Mouse (Mus musculus): ENCODE data around the gene Mphosph10. TPM values are rescaled to one million over a fixed set of nuclear protein-coding genes. Genes with fewer than 3 reads are reported as not detected.

Mphosph10 gene
- total and polyA plus RNA-seq, 2 experiments: 0.61 to 4.8 TPM

- WGBS: 5% methylated on average over 18 of the region's 18 CpGs
- H3K27ac ChIP-seq (replicated peaks; ENCODE audit: insufficient read depth, low read depth, low read length): peak overlapping the region; percentile 73
- H3K4me1 ChIP-seq (ENCODE audit: control insufficient read depth, insufficient read depth, low read length): no peaks in the 10 kb centered on the region; the same call in 1 of the 2 replicates
- H3K4me3 ChIP-seq (ENCODE audit: insufficient read depth, low read depth, low read length): peak overlapping the region; percentile 70
- H3K36me3 ChIP-seq (ENCODE audit: control insufficient read depth, insufficient read depth, low read length): peaks cover 24% of the 10 kb centered on the region
- H3K9ac ChIP-seq (ENCODE audit: low read depth, low read length): peak overlapping the region; percentile 70
- TF ChIP-seq POLR2A (IDR thresholded peaks at IDR 0.05; ENCODE audit: extremely low read depth, insufficient read depth, low read length) (no peak), CTCF (IDR thresholded peaks at IDR 0.05; ENCODE audit: low read depth, low read length) (no peak)
- H3K79me2 ChIP-seq (ENCODE audit: control insufficient read depth, insufficient read depth, low read length): no peaks in the 10 kb centered on the region
- H3K27me3 ChIP-seq (ENCODE audit: control insufficient read depth, insufficient read depth, low read length): no peaks in the 10 kb centered on the region
- DNase-seq (ENCODE audit: extremely low read depth, low read depth, low spot score): peak; percentile 33
Measured at GRCm38 (mm10) chr7:64373147-64373829, 18.8 kb downstream of the Mphosph10 start.

DNA sequence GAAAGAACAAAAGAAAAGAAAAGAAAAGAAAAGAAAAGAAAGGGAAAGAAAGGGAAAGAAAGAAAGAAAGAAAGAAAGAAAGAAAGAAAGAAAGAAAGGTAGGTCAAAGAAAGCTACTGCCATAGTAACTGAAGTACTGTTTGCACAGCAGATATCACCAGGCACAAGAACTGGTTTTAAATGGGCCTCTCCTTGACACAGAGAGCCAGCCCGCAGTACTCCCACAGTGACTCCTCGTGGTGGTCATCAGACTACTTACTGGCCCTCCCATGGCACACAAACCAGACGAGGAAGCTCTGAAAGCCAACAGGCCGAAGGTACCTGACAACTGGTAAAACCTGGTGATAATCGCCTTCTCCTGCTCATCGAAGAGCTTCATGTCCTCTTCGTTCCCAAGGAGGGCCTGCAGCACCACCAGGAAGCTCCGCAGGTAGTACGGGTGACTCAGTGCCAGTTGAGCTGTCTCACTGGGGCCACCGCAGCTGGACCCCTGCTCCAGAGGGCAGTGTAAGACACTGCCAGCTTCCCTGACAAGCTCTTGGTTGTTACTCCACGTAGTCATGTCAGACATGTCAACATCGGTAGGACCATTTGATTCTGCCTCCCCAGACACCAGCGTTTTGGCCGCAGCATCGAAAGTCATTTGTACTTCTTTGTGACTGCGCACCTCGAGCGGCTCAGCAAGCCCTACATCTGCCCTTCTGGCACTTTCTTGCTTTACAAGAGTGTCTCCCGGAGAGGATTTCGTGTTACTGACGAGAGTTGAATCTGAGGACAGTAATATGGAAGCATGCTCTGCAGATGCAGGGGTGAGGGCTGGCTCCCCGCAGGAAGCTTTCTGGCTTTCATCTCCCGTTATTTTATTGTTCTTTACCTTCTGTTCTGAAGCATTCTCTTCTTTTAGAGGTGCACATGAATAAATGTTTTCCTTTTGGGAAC lies 19.9 kb downstream of the Mphosph10 start:
- Histone ChIP-seq H3K9ac (ENCODE audit: low read depth, low read length) (no peak overlapping the region), H3K4me3 (ENCODE audit: insufficient read depth, low read depth, low read length) (no peak overlapping the region), H3K27ac (replicated peaks; ENCODE audit: insufficient read depth, low read depth, low read length) (no peak overlapping the region), H3K36me3 (ENCODE audit: control insufficient read depth, insufficient read depth, low read length) (peaks cover 18% of the 10 kb centered on the region; the same call in 1 of the 2 replicates), H3K27me3 (ENCODE audit: control insufficient read depth, insufficient read depth, low read length) (no peaks in the 10 kb centered on the region), H3K4me1 (ENCODE audit: control insufficient read depth, insufficient read depth, low read length) (no peaks in the 10 kb centered on the region; the same call in 1 of the 2 replicates), H3K79me2 (ENCODE audit: control insufficient read depth, insufficient read depth, low read length) (no peaks in the 10 kb centered on the region)
- TF ChIP-seq POLR2A (IDR thresholded peaks at IDR 0.05; ENCODE audit: extremely low read depth, insufficient read depth, low read length) (no peak), CTCF (IDR thresholded peaks at IDR 0.05; ENCODE audit: low read depth, low read length) (no peak)
- DNase-seq (ENCODE audit: extremely low read depth, low read depth, low spot score): no peak
- WGBS: 93% methylated on average over 23 of the region's 23 CpGs

- DNase-seq (ENCODE audit: extremely low read depth, low read depth, low spot score): no peak
- H3K9ac ChIP-seq (ENCODE audit: low read depth, low read length): no peak overlapping the region
- peaks cover 22% of the 10 kb centered on the region for H3K36me3 ChIP-seq (ENCODE audit: control insufficient read depth, insufficient read depth, low read length)
- H3K4me3 ChIP-seq (ENCODE audit: insufficient read depth, low read depth, low read length): no peak overlapping the region
- TF ChIP-seq POLR2A (IDR thresholded peaks at IDR 0.05; ENCODE audit: extremely low read depth, insufficient read depth, low read length): no peak
- no peak for TF ChIP-seq CTCF (IDR thresholded peaks at IDR 0.05; ENCODE audit: low read depth, low read length)
- no peaks in the 10 kb centered on the region; the same call in 1 of the 2 replicates for H3K4me1 ChIP-seq (ENCODE audit: control insufficient read depth, insufficient read depth, low read length)
- WGBS: 71% methylated on average over 6 of the region's 6 CpGs
- no peaks in the 10 kb centered on the region for H3K79me2 ChIP-seq (ENCODE audit: control insufficient read depth, insufficient read depth, low read length)
- H3K27ac ChIP-seq (replicated peaks; ENCODE audit: insufficient read depth, low read depth, low read length): no peak overlapping the region
- no peaks in the 10 kb centered on the region for H3K27me3 ChIP-seq (ENCODE audit: control insufficient read depth, insufficient read depth, low read length)
Measured at GRCm38 (mm10) chr7:64369841-64370240, 22.2 kb downstream of the Mphosph10 start.

- no peak for DNase-seq (ENCODE audit: extremely low read depth, low read depth, low spot score)
- no peaks in the 10 kb centered on the region for H3K79me2 ChIP-seq (ENCODE audit: control insufficient read depth, insufficient read depth, low read length)
- no peaks in the 10 kb centered on the region for H3K27me3 ChIP-seq (ENCODE audit: control insufficient read depth, insufficient read depth, low read length)
- H3K4me3 ChIP-seq (ENCODE audit: insufficient read depth, low read depth, low read length): no peak overlapping the region
- peaks cover 45% of the 10 kb centered on the region for H3K36me3 ChIP-seq (ENCODE audit: control insufficient read depth, insufficient read depth, low read length)
- H3K27ac ChIP-seq (replicated peaks; ENCODE audit: insufficient read depth, low read depth, low read length): no peak overlapping the region
- TF ChIP-seq POLR2A (IDR thresholded peaks at IDR 0.05; ENCODE audit: extremely low read depth, insufficient read depth, low read length): no peak
- TF ChIP-seq CTCF (IDR thresholded peaks at IDR 0.05; ENCODE audit: low read depth, low read length): no peak
- no peaks in the 10 kb centered on the region for H3K4me1 ChIP-seq (ENCODE audit: control insufficient read depth, insufficient read depth, low read length)
- WGBS: 89% methylated on average over 5 of the region's 5 CpGs
- H3K9ac ChIP-seq (ENCODE audit: low read depth, low read length): no peak overlapping the region
Measured at GRCm38 (mm10) chr7:64365863-64366262, 26.2 kb downstream of the Mphosph10 start.

GRCm38 (mm10) chr7:64360586-64360945 lies 31.5 kb downstream of the Mphosph10 start:
- H3K4me1 ChIP-seq (ENCODE audit: control insufficient read depth, insufficient read depth, low read length): no peaks in the 10 kb centered on the region
- 79% methylated on average over 3 of the region's 3 CpGs for whole genome bisulfite sequencing
- H3K36me3 ChIP-seq (ENCODE audit: control insufficient read depth, insufficient read depth, low read length): peaks cover 36% of the 10 kb centered on the region
- no peak overlapping the region for H3K9ac ChIP-seq (ENCODE audit: low read depth, low read length)
- TF ChIP-seq POLR2A (IDR thresholded peaks at IDR 0.05; ENCODE audit: extremely low read depth, insufficient read depth, low read length) (no peak), CTCF (IDR thresholded peaks at IDR 0.05; ENCODE audit: low read depth, low read length) (no peak)
- DNase-seq (ENCODE audit: extremely low read depth, low read depth, low spot score): no peak
- H3K79me2 ChIP-seq (ENCODE audit: control insufficient read depth, insufficient read depth, low read length): no peaks in the 10 kb centered on the region
- no peak overlapping the region for H3K4me3 ChIP-seq (ENCODE audit: insufficient read depth, low read depth, low read length)
- H3K27ac ChIP-seq (replicated peaks; ENCODE audit: insufficient read depth, low read depth, low read length): no peak overlapping the region
- H3K27me3 ChIP-seq (ENCODE audit: control insufficient read depth, insufficient read depth, low read length): no peaks in the 10 kb centered on the region
